Mouse (Mus musculus): Measurements from ENCODE around the gene Lzts2.

DNA sequence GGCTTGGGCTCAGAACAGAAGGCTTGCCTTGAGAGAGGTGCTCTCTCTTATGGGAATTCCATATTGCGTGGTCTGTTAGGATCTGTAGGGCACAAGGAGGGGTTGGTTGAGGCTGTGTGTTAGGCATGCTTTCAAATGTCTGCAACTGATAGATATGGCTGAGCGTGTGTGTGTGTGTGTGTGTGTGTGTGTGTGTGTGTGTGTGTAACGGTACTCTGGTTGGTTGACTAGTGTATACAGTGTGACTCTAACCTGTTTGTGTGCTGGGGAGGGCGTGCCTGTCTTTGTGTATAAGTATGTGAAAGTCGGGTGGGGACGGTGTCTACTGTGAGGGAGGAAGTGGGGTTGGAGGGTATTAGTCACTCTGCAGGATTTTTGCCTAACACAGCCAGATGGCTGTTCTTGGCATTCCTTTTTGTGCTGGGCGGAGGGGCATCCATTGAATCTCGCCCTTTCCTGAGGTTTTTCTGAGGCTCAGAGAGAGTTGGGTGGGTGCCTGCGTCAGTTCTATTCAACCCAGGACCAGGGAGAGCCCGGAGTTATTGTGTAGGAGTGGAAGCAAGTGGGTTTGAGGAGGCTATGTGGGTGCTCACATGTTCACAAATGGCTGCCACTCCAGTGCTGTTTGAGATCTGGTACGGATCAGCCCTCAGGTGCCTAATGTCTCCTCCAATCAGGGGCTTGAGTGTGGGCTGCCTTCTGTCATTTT lies 33.9 kb downstream of the Lzts2 start:
- TF ChIP-seq CTCF (IDR thresholded peaks at IDR 0.05; ENCODE audit: insufficient read depth, low read length): no peak
- no peak for TF ChIP-seq POLR2A (IDR thresholded peaks at IDR 0.05; ENCODE audit: borderline replicate concordance, extremely low read depth, low read depth, low read length)
